Mouse (Mus musculus) effector memory CD4-positive, alpha-beta T cell, adult 5 months (primary cell): Measurements from ENCODE around the gene Syn3. TPM values are rescaled to one million over a fixed set of nuclear protein-coding genes. Genes with fewer than 3 reads are reported as not detected.

Source experiments
- polyA plus RNA-seq: library from polyadenylated mRNA; unstranded; fragments of 100-300 nt; shearing (Covaris generic); gene quantifications from one replicate; pipeline ENCODE4 v1.2.1, GENCODE M21; 2017

The Syn3 gene
- polyA plus RNA-seq, result 0.09 TPM

GRCm38 (mm10) chr10:86498673-86499391, at the start of gene Syn3:
TSS of gene Syn3 (minus strand) at chr10:86498896.

GRCm38 (mm10) chr10:86300293-86301116, 198.2 kb downstream of the Syn3 start, which contains the start of gene Timp3:
TSS of gene Timp3 (plus strand) at chr10:86300372.

DNA sequence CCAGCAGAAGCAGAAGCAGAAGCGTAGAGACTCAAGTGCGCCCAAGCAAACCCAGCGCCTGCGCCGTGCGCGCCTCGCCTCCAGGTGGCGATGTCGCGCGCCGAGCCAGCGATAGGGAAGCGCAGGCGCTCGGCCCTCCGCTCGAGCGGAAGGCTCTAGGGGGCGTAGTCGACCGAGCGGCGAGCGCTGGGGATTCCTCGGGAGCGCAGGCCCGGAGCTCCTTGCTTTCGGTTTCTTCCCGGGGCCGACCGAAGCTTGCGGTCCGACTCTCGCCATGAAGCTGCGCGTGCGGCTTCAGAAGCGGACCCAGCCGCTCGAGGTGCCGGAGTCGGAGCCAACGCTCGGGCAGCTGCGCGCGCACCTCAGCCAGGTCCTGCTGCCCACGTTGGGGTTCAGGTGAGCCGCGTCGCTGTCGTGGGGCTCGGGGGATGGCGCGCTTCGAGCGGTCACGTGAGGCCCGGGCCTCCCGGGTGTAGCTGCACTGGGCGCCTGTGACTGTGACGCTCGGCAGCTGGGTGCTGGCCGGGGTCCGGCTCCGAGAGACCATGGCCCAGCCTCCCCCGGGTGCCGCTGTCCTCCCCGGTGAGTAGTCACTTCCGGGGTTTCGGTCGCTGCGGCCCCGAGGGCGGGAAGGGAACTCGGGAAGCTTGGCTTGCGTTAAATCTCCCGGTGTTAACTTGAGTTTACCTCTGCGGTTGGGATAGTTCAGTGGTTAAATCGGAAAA, 476.8 kb downstream of the Syn3 start, which contains the start of gene Fbxo7:
TSS of gene Fbxo7 (plus strand) at position 224 of the 725 bp plus-strand sequence.

DNA sequence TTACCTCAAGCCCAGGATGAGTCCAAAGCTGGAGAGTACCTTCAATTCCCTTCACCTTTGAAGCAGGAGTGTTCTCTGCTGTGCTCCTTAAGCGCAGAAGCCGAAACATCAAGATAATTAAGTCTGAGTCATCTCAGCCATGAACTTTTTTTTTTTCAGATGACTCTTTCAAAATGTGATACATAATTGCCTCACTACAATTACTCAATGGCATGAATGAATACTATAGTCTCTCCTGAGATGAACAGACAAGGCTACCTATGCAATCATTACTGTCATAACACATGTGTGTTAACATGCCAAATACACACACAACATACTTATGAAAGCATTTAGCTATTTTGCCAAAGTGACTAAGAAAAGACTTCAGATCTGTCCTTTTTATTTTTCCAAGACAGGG, 486.9 kb downstream of the Syn3 start, which contains the start of gene Bpifc:
TSS of gene Bpifc (minus strand) at position 115 of the 400 bp plus-strand sequence.

Other genes with a start within 250 kb of the Syn3 start
- not detected for gene Timp3, start 198.5 kb downstream of the Syn3 start, polyA plus RNA-seq
- 312 TPM for gene Hsp90b1, start 206.6 kb upstream of the Syn3 start, polyA plus RNA-seq
- gene Ttc41, start 206.9 kb upstream of the Syn3 start, polyA plus RNA-seq, result 0.36 TPM